In the genomic region with DNA sequence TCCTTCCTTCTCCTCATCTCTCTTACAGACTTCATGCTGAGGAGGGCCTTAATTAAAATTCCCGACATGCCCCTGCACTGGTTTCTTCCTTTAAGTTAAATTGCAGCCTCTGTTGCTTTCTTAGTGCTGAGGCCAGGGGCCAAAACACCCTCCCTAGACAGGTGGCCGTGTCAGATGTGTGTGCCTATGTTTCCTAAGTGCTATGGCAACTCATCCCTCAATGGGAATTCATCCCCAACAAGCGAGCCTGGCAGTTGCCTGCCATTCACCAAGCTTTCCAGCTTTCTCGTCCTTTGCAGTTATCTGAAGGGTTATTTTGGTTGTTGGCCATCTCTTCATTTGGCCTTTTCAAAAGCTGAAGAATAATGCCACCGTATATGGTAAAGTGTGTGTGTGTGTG, we compare ENCODE assay signal across 13 mouse cellular contexts.
DNase-seq lines count a peak whose midpoint lies in the region; ATAC-seq and TF ChIP-seq lines count a peak whose summit lies in the region.
"Had no signal": no experiment of that assay in that cellular context is flagged by ENCODE, and none has a peak within 500 bp of the region (broad histone marks: within the 10 kb centered on the region; RNA-seq: fewer than 3 reads in every experiment).

No protein-coding gene starts in this region.

- 34% methylated on average over 5 of the region's 5 CpGs for WGBS in heart, embryonic 13.5 days
- WGBS in heart, adult 2 months: 43% methylated on average over 5 of the region's 5 CpGs
- 8% methylated on average over 5 of the region's 5 CpGs for WGBS in forebrain, embryonic 14.5 days
- 26% methylated on average over 5 of the region's 5 CpGs for WGBS in limb, embryonic 13.5 days
- 60% methylated on average over 5 of the region's 5 CpGs for WGBS in liver, embryonic 12.5 days (ENCODE audit: insufficient replicate concordance)

- no peaks in the 10 kb centered on the region for H3K9me3 ChIP-seq in heart, embryonic 13.5 days
- H3K9me3 ChIP-seq in forebrain, embryonic 14.5 days (replicated peaks; ENCODE audit: control insufficient read depth, low read length): no peaks in the 10 kb centered on the region
- no peaks in the 10 kb centered on the region for H3K9me3 ChIP-seq in limb, embryonic 13.5 days
- no peaks in the 10 kb centered on the region for H3K9me3 ChIP-seq in liver, embryonic 12.5 days (replicated peaks)
- H3K9me3 ChIP-seq: heart, embryonic 12.5 days had no signal

- TF ChIP-seq POLR2A in heart, adult 2 months (IDR thresholded peaks at IDR 0.05; ENCODE audit: insufficient read depth, low read depth, low read length): no peak
- no peak for TF ChIP-seq POLR2A in brain, embryonic 14.5 days (IDR thresholded peaks at IDR 0.05; ENCODE audit: borderline replicate concordance, extremely low read depth, insufficient read depth, insufficient read length, poor library complexity, severe bottlenecking)

- no peak overlapping the region for H3K4me2 ChIP-seq in heart, embryonic 13.5 days
- no peak overlapping the region for H3K4me2 ChIP-seq in forebrain, embryonic 14.5 days (ENCODE audit: low read length)
- H3K4me2 ChIP-seq in limb, embryonic 13.5 days (replicated peaks): no peak overlapping the region
- H3K4me2 ChIP-seq in liver, embryonic 12.5 days: no peak overlapping the region
- H3K4me2 ChIP-seq: heart, embryonic 12.5 days had no signal

- TF ChIP-seq CTCF in heart, adult 2 months (IDR thresholded peaks at IDR 0.05): no peak
- TF ChIP-seq CTCF in brain, embryonic 14.5 days (IDR thresholded peaks at IDR 0.05; ENCODE audit: borderline replicate concordance, extremely low read depth, insufficient read depth, insufficient read length): no peak

- peak overlapping the region; percentile 19; the same call in 1 of the 2 replicates for H3K9ac ChIP-seq in heart, embryonic 13.5 days
- no peak overlapping the region for H3K9ac ChIP-seq in heart, adult 2 months (ENCODE audit: low read depth, low read length)
- H3K9ac ChIP-seq in forebrain, embryonic 14.5 days (ENCODE audit: low read length): no peak overlapping the region
- H3K9ac ChIP-seq in limb, embryonic 13.5 days: peak overlapping the region; percentile 31; the same call in 1 of the 2 replicates
- H3K9ac ChIP-seq in liver, embryonic 12.5 days: no peak overlapping the region
- H3K9ac ChIP-seq: heart, embryonic 12.5 days had no signal

- intact Hi-C loops in heart, adult 2 months (cut with DNase I): no loop called here

- H3K36me3 ChIP-seq in heart, embryonic 13.5 days: 0 out of 2 replicates have a peak, but pooled peaks cover 3% of the 10 kb centered on the region
- H3K36me3 ChIP-seq in heart, adult 2 months (ENCODE audit: control insufficient read depth, insufficient read depth, low read length): no peaks in the 10 kb centered on the region
- H3K36me3 ChIP-seq in forebrain, embryonic 14.5 days (ENCODE audit: control insufficient read depth, insufficient read depth, low read length): no peaks in the 10 kb centered on the region
- no peaks in the 10 kb centered on the region for H3K36me3 ChIP-seq in limb, embryonic 13.5 days
- H3K36me3 ChIP-seq in liver, embryonic 12.5 days: no peaks in the 10 kb centered on the region
- H3K36me3 ChIP-seq: heart, embryonic 12.5 days had no signal

- no peak for DNase-seq in heart, adult 2 months
- peak; percentile 82 for DNase-seq in brain, embryonic 14.5 days (ENCODE audit: low read depth)
- DNase-seq in forebrain, embryonic 14.5 days (ENCODE audit: low spot score): peak; percentile 56
- no peak for DNase-seq in spleen, postnatal 36 days (ENCODE audit: low spot score in 2 of 2)
- no peak for DNase-seq in urinary bladder, postnatal 25 days (ENCODE audit: low spot score)
- DNase-seq: cerebellum, adult 18-20 months; lung, adult 18-20 months had no signal

- ATAC-seq in heart, embryonic 13.5 days (ENCODE audit: extremely low read depth, insufficient number of reproducible peaks, low FRiP score, low TSS enrichment): no peak
- no peak for ATAC-seq in forebrain, embryonic 14.5 days
- no peak for ATAC-seq in limb, embryonic 13.5 days (ENCODE audit: low FRiP score, low read depth)
- ATAC-seq in liver, embryonic 12.5 days: no peak
- ATAC-seq: inflammation-experienced regulatory T-cells, adult 6 months had no signal

- H3K27ac ChIP-seq in heart, embryonic 13.5 days (replicated peaks): peak overlapping the region; percentile 24; the same call in 1 of the 2 replicates
- H3K27ac ChIP-seq in heart, adult 2 months: no peak overlapping the region; the same call in 1 of the 2 replicates
- 0 out of 2 replicates have a peak overlapping the region, but pooled peaks have one; percentile 5 for H3K27ac ChIP-seq in forebrain, embryonic 14.5 days (ENCODE audit: low read depth, low read length)
- H3K27ac ChIP-seq in limb, embryonic 13.5 days: no peak overlapping the region; the same call in 1 of the 2 replicates
- H3K27ac ChIP-seq in liver, embryonic 12.5 days: no peak overlapping the region

- peaks cover 67% of the 10 kb centered on the region for H3K4me1 ChIP-seq in heart, embryonic 13.5 days
- peaks cover 12% of the 10 kb centered on the region for H3K4me1 ChIP-seq in heart, adult 2 months (ENCODE audit: control insufficient read depth, insufficient read depth, low read length)
- peaks cover 19% of the 10 kb centered on the region for H3K4me1 ChIP-seq in forebrain, embryonic 14.5 days (ENCODE audit: control insufficient read depth, insufficient read depth, low read length)
- H3K4me1 ChIP-seq in limb, embryonic 13.5 days: peaks cover 43% of the 10 kb centered on the region
- peaks cover 6% of the 10 kb centered on the region; the same call in 1 of the 2 replicates for H3K4me1 ChIP-seq in liver, embryonic 12.5 days

- no peaks in the 10 kb centered on the region for H3K27me3 ChIP-seq in heart, embryonic 13.5 days (replicated peaks)
- no peaks in the 10 kb centered on the region for H3K27me3 ChIP-seq in heart, adult 2 months (ENCODE audit: control insufficient read depth, insufficient read depth, low read length)
- H3K27me3 ChIP-seq in forebrain, embryonic 14.5 days (replicated peaks; ENCODE audit: control insufficient read depth, insufficient read depth, low read length): no peaks in the 10 kb centered on the region
- no peaks in the 10 kb centered on the region for H3K27me3 ChIP-seq in limb, embryonic 13.5 days
- no peaks in the 10 kb centered on the region for H3K27me3 ChIP-seq in liver, embryonic 12.5 days (replicated peaks)
- H3K27me3 ChIP-seq: heart, embryonic 12.5 days had no signal

- no peaks in the 10 kb centered on the region for H3K79me2 ChIP-seq in heart, adult 2 months (replicated peaks; ENCODE audit: control insufficient read depth, insufficient read depth, low read length)

- no peak overlapping the region for H3K4me3 ChIP-seq in heart, embryonic 13.5 days
- no peak overlapping the region for H3K4me3 ChIP-seq in heart, adult 2 months
- no peak overlapping the region for H3K4me3 ChIP-seq in forebrain, embryonic 14.5 days (ENCODE audit: low read depth, low read length)
- H3K4me3 ChIP-seq in limb, embryonic 13.5 days: no peak overlapping the region
- H3K4me3 ChIP-seq in liver, embryonic 12.5 days: no peak overlapping the region
- H3K4me3 ChIP-seq: erythroblast, embryonic 14.5 days; heart, embryonic 12.5 days had no signal

- no peak for TF ChIP-seq EP300 in heart, adult 2 months (IDR thresholded peaks at IDR 0.05; ENCODE audit: insufficient read depth, low read depth, low read length)

Comparison
In these comparisons a context has a peak if more than half of its experiments do, and no peak if none do; other contexts are left out.
1. H3K27ac ChIP-seq: peak in heart, embryonic 13.5 days (single experiment) and forebrain, embryonic 14.5 days (single experiment); none in heart, adult 2 months (single experiment), limb, embryonic 13.5 days (single experiment) and liver, embryonic 12.5 days (single experiment).
2. H3K9ac ChIP-seq: peak in heart, embryonic 13.5 days (single experiment) and limb, embryonic 13.5 days (single experiment); none in heart, adult 2 months (single experiment), forebrain, embryonic 14.5 days (single experiment) and liver, embryonic 12.5 days (single experiment).
3. DNase-seq: peak in brain, embryonic 14.5 days (single experiment) and forebrain, embryonic 14.5 days (single experiment); none in heart, adult 2 months (0 of 2), spleen, postnatal 36 days (0 of 2) and urinary bladder, postnatal 25 days (single experiment).